Mouse (Mus musculus): Measurements from ENCODE around the gene Rpl13a. TPM values are rescaled to one million over a fixed set of nuclear protein-coding genes. Genes with fewer than 3 reads are reported as not detected.
"Not testable (repeated sequence)": the region's sequence is repeated elsewhere in the genome, so short reads cannot be mapped to it uniquely, and the experiment has no call there.

Rpl13a gene
- total RNA-seq, 2 experiments from 2014 or later = 630 to 639 TPM

GRCm38 (mm10) chr7:45139904-45140723 is 11.6 kb upstream of the Rpl13a start:
- intact Hi-C loops (cut with DNase I) = no loop called here
- DNase-seq (ENCODE audit: low spot score in 2 of 2) = no peak

- intact Hi-C loops (cut with DNase I) = no loop called here
Observed at GRCm38 (mm10) chr7:45138403-45138802, 9.8 kb upstream of the Rpl13a start.

GRCm38 (mm10) chr7:45137171-45138006 is 8.8 kb upstream of the Rpl13a start:
- intact Hi-C loops (cut with DNase I) = no loop called here
- no peak for DNase-seq (ENCODE audit: low spot score in 2 of 2)

More at GRCm38 (mm10) chr7:45138403-45138802, 9.8 kb upstream of the Rpl13a start:
- DNase-seq (ENCODE audit: low spot score in 2 of 2) = no peak

- DNase-seq (ENCODE audit: low spot score in 2 of 2) = peak; percentile 87
- intact Hi-C loops (cut with DNase I) = loop anchor here (1.0 kb wide), 1 partner anchor 56 kb away; no protein-coding TSS in a partner anchor
Observed at GRCm38 (mm10) chr7:45135993-45136567, 7.5 kb upstream of the Rpl13a start, which contains the start of the genes Gm45713 and Flt3l. Gm45713 (minus strand) TSS chr7:45136231. Flt3l (minus strand) TSS chr7:45136432.

GRCm38 (mm10) chr7:45135370-45135769 is 6.8 kb upstream of the Rpl13a start:
- intact Hi-C loops (cut with DNase I) = no loop called here
- no peak for DNase-seq (ENCODE audit: low spot score in 2 of 2)

- DNase-seq (ENCODE audit: low spot score in 2 of 2) = no peak
- intact Hi-C loops (cut with DNase I) = no loop called here
Observed at GRCm38 (mm10) chr7:45134544-45135026, 6.0 kb upstream of the Rpl13a start.

GRCm38 (mm10) chr7:45133446-45134159 is 5.0 kb upstream of the Rpl13a start:
- intact Hi-C loops (cut with DNase I) = no loop called here
- DNase-seq (ENCODE audit: low spot score in 2 of 2) = no peak

GRCm38 (mm10) chr7:45131850-45132249 is 3.3 kb upstream of the Rpl13a start:
- no peak for DNase-seq (ENCODE audit: low spot score in 2 of 2)
- intact Hi-C loops (cut with DNase I) = no loop called here

- intact Hi-C loops (cut with DNase I) = loop anchor here (2.0 kb wide), 1 partner anchor 49 kb away; no protein-coding TSS in a partner anchor
- DNase-seq (ENCODE audit: low spot score in 2 of 2) = no peak
Observed at GRCm38 (mm10) chr7:45129776-45130512, 1.4 kb upstream of the Rpl13a start.

- intact Hi-C loops (cut with DNase I) = loop anchor here (2.0 kb wide), 1 partner anchor 49 kb away; no protein-coding TSS in a partner anchor
- no peak for DNase-seq (ENCODE audit: low spot score in 2 of 2)
Observed at GRCm38 (mm10) chr7:45129318-45129717, 757 bp upstream of the Rpl13a start.

- intact Hi-C loops (cut with DNase I) = loop anchor here (2.0 kb wide), 1 partner anchor 47 kb away; no protein-coding TSS in a partner anchor
- no peak for DNase-seq (ENCODE audit: low spot score in 2 of 2)
Observed at GRCm38 (mm10) chr7:45127700-45128224, 799 bp downstream of the Rpl13a start.

GRCm38 (mm10) chr7:45126844-45127699 is 1.5 kb downstream of the Rpl13a start:
- no peak for DNase-seq (ENCODE audit: low spot score in 2 of 2)
- intact Hi-C loops (cut with DNase I) = no loop called here

GRCm38 (mm10) chr7:45126147-45126843 is 2.3 kb downstream of the Rpl13a start:
- intact Hi-C loops (cut with DNase I) = no loop called here

GRCm38 (mm10) chr7:45125649-45126048 is 2.9 kb downstream of the Rpl13a start:
- DNase-seq (ENCODE audit: low spot score in 2 of 2); intact Hi-C loops (cut with DNase I): not testable (repeated sequence)

More at GRCm38 (mm10) chr7:45126147-45126843, 2.3 kb downstream of the Rpl13a start:
- DNase-seq (ENCODE audit: low spot score in 2 of 2) = no peak

GRCm38 (mm10) chr7:45125144-45125600 is 3.4 kb downstream of the Rpl13a start:
- intact Hi-C loops (cut with DNase I) = no loop called here
- no peak for DNase-seq (ENCODE audit: low spot score in 2 of 2)
